ENCODE assay signal across 8 mouse cellular contexts in genomic region chr4:136174216-136175193, GRCm38 (mm10). TPM values are rescaled to one million over a fixed set of nuclear protein-coding genes. Genes with fewer than 3 reads are reported as not detected.
DNase-seq lines count a peak whose midpoint lies in the region; ATAC-seq and TF ChIP-seq lines count a peak whose summit lies in the region.

No protein-coding gene starts in this region.

- no peaks in the 10 kb centered on the region for H3K36me3 ChIP-seq in heart, embryonic 13.5 days
- H3K36me3 ChIP-seq in hindbrain, embryonic 15.5 days = no peaks in the 10 kb centered on the region
- H3K36me3 ChIP-seq in stomach, postnatal 0 days (ENCODE audit: control insufficient read depth, insufficient read depth, low read length) = no peaks in the 10 kb centered on the region

- peaks cover 73% of the 10 kb centered on the region for H3K4me1 ChIP-seq in heart, embryonic 13.5 days
- peaks cover 55% of the 10 kb centered on the region for H3K4me1 ChIP-seq in bone marrow macrophage, adult 2 months (ENCODE audit: control insufficient read depth, insufficient read depth, low read length)
- H3K4me1 ChIP-seq in hindbrain, embryonic 15.5 days (replicated peaks) = peaks cover 28% of the 10 kb centered on the region
- peaks cover 15% of the 10 kb centered on the region; the same call in 1 of the 2 replicates for H3K4me1 ChIP-seq in stomach, postnatal 0 days (replicated peaks; ENCODE audit: control insufficient read depth, insufficient read depth)

- H3K4me3 ChIP-seq in heart, embryonic 13.5 days = peak overlapping the region; percentile 85
- H3K4me3 ChIP-seq in bone marrow macrophage, adult 2 months (ENCODE audit: insufficient read depth, low read length) = peak overlapping the region; percentile 95
- no peak overlapping the region for H3K4me3 ChIP-seq in hindbrain, embryonic 15.5 days
- H3K4me3 ChIP-seq in stomach, postnatal 0 days (ENCODE audit: low read depth, low read length) = no peak overlapping the region

- H3K27me3 ChIP-seq in heart, embryonic 13.5 days (replicated peaks) = no peaks in the 10 kb centered on the region
- H3K27me3 ChIP-seq in hindbrain, embryonic 15.5 days = no peaks in the 10 kb centered on the region
- H3K27me3 ChIP-seq in stomach, postnatal 0 days (ENCODE audit: control insufficient read depth, insufficient read depth, low read length) = no peaks in the 10 kb centered on the region

- no peak for DNase-seq in heart, postnatal 10 days
- DNase-seq in lung, postnatal 14 days = peak; percentile 60
- peak; percentile 89 for DNase-seq in stomach, postnatal 0 days (ENCODE audit: low spot score)
- DNase-seq in right cerebral cortex, postnatal 10 days (ENCODE audit: low spot score in 2 of 2) = no peak
- DNase-seq in cerebellum, postnatal 36 days = no peak

- TF ChIP-seq EP300 in stomach, postnatal 0 days (optimal IDR thresholded peaks at IDR 0.05) = no peak

- TF ChIP-seq CTCF in bone marrow macrophage, adult 2 months (IDR thresholded peaks at IDR 0.05; ENCODE audit: low read depth, low read length) = no peak
- peak; percentile 40 for TF ChIP-seq CTCF in stomach, postnatal 0 days (IDR thresholded peaks at IDR 0.05; ENCODE audit: low read depth)

- H3K4me2 ChIP-seq in heart, embryonic 13.5 days = peak overlapping the region; percentile 100
- H3K4me2 ChIP-seq in hindbrain, embryonic 15.5 days = peak overlapping the region; percentile 100; the same call in 1 of the 2 replicates
- H3K4me2 ChIP-seq in stomach, postnatal 0 days (replicated peaks; ENCODE audit: low read depth) = no peak overlapping the region

- no peak for TF ChIP-seq POLR2A in bone marrow macrophage, adult 2 months (IDR thresholded peaks at IDR 0.05; ENCODE audit: borderline replicate concordance, low read depth, low read length)

- ATAC-seq in heart, embryonic 13.5 days (ENCODE audit: extremely low read depth, insufficient number of reproducible peaks, low FRiP score, low TSS enrichment) = peak; percentile 44; the same call in 1 of the 2 replicates
- no peak for ATAC-seq in hindbrain, embryonic 15.5 days (ENCODE audit: low FRiP score, low read depth)
- peak; percentile 59 for ATAC-seq in stomach, postnatal 0 days (ENCODE audit: low FRiP score, low TSS enrichment)

- peak overlapping the region; percentile 32 for H3K27ac ChIP-seq in heart, embryonic 13.5 days (replicated peaks)
- H3K27ac ChIP-seq in bone marrow macrophage, adult 2 months (ENCODE audit: insufficient read depth, low read depth, low read length) = peak overlapping the region; percentile 69
- no peak overlapping the region for H3K27ac ChIP-seq in hindbrain, embryonic 15.5 days (replicated peaks)
- H3K27ac ChIP-seq in stomach, postnatal 0 days (replicated peaks) = peak overlapping the region; percentile 61

- intact Hi-C loops in heart, postnatal 10 days (cut with DNase I) = no loop called here

- H3K9ac ChIP-seq in heart, embryonic 13.5 days = peak overlapping the region; percentile 93
- no peak overlapping the region for H3K9ac ChIP-seq in hindbrain, embryonic 15.5 days
- 0 out of 2 replicates have a peak overlapping the region, but pooled peaks have one; percentile 2 for H3K9ac ChIP-seq in stomach, postnatal 0 days (ENCODE audit: low read length)

- no peaks in the 10 kb centered on the region for H3K9me3 ChIP-seq in heart, embryonic 13.5 days
- no peaks in the 10 kb centered on the region for H3K9me3 ChIP-seq in hindbrain, embryonic 15.5 days
- no peaks in the 10 kb centered on the region for H3K9me3 ChIP-seq in stomach, postnatal 0 days (ENCODE audit: control insufficient read depth, low read length)

- 66% methylated on average over 13 of the region's 13 CpGs for WGBS in heart, embryonic 13.5 days
- 60% methylated on average over 13 of the region's 13 CpGs for WGBS in hindbrain, embryonic 15.5 days
- 61% methylated on average over 13 of the region's 13 CpGs for WGBS in stomach, postnatal 0 days

RNA-seq across cellular contexts. Expression of gene E2f2, which starts 2.3 kb away (rescaled TPM):
- polyA plus RNA-seq in heart, embryonic 13.5 days (2015; fragmentation: Nextera tagmentation; extraction: Ambion mirVana) = 6.2 and 6.6 TPM in 2 replicates
- 1 to 10 TPM; 4.3 to 6.8 TPM for total RNA-seq in heart, postnatal 10 days (2021)
- 20.0 and 20.8 TPM in 2 replicates for polyA plus RNA-seq in bone marrow macrophage, adult 2 months (2012; ENCODE audit: insufficient read depth, insufficient read length, missing spikeins)
- 2.8 and 3.6 TPM in 2 replicates for polyA plus RNA-seq in hindbrain, embryonic 15.5 days (2015; fragmentation: Nextera tagmentation; extraction: Ambion mirVana)
- polyA plus RNA-seq in stomach, postnatal 0 days (2015; fragmentation: Nextera tagmentation; extraction: Ambion mirVana) = 0.91 and 1.5 TPM in 2 replicates

RNA-seq across cellular contexts. Expression of gene Id3, which starts 31.2 kb away (rescaled TPM):
- polyA plus RNA-seq in heart, embryonic 13.5 days (2015; fragmentation: Nextera tagmentation; extraction: Ambion mirVana) = 288 and 305 TPM in 2 replicates
- 100 to 1,000 TPM; 104 TPM for total RNA-seq in heart, postnatal 10 days (2021)
- polyA plus RNA-seq in bone marrow macrophage, adult 2 months (2012; ENCODE audit: insufficient read depth, insufficient read length, missing spikeins) = 7.7 and 8.4 TPM in 2 replicates
- 208 TPM in 2 replicates for polyA plus RNA-seq in hindbrain, embryonic 15.5 days (2015; fragmentation: Nextera tagmentation; extraction: Ambion mirVana)
- 201 and 224 TPM in 2 replicates for polyA plus RNA-seq in stomach, postnatal 0 days (2015; fragmentation: Nextera tagmentation; extraction: Ambion mirVana)

RNA-seq across cellular contexts. Expression of gene Asap3, which starts 31.7 kb away (rescaled TPM):
- 2.6 and 3.4 TPM in 2 replicates for polyA plus RNA-seq in heart, embryonic 13.5 days (2015; fragmentation: Nextera tagmentation; extraction: Ambion mirVana)
- 10 to 100 TPM in 1 of 2 experiments, 1 to 10 TPM in 1; 5.7 to 10.8 TPM for total RNA-seq in heart, postnatal 10 days (2021)
- 0.37 and 0.78 TPM in 2 replicates for polyA plus RNA-seq in bone marrow macrophage, adult 2 months (2012; ENCODE audit: insufficient read depth, insufficient read length, missing spikeins)
- 5.8 and 6.5 TPM in 2 replicates for polyA plus RNA-seq in hindbrain, embryonic 15.5 days (2015; fragmentation: Nextera tagmentation; extraction: Ambion mirVana)
- polyA plus RNA-seq in stomach, postnatal 0 days (2015; fragmentation: Nextera tagmentation; extraction: Ambion mirVana) = 1.6 and 1.9 TPM in 2 replicates

Comparison
In these comparisons a context has a peak if more than half of its experiments do, and no peak if none do; other contexts are left out.
1. H3K4me3 ChIP-seq: peak in heart, embryonic 13.5 days (single experiment) and bone marrow macrophage, adult 2 months (single experiment); none in hindbrain, embryonic 15.5 days (single experiment) and stomach, postnatal 0 days (single experiment).
2. DNase-seq: peak in lung, postnatal 14 days (single experiment) and stomach, postnatal 0 days (single experiment); none in heart, postnatal 10 days (0 of 2), right cerebral cortex, postnatal 10 days (0 of 2) and cerebellum, postnatal 36 days (0 of 2).
3. RNA of gene Id3, which starts 31.2 kb away (polyA plus RNA-seq): 288 to 305 TPM in heart, embryonic 13.5 days, 201 to 224 TPM in stomach, postnatal 0 days and 208 TPM in hindbrain, embryonic 15.5 days; 7.7 to 8.4 TPM in bone marrow macrophage, adult 2 months; every median in the first group is over 10 times any median in the second.